In the genomic region with DNA sequence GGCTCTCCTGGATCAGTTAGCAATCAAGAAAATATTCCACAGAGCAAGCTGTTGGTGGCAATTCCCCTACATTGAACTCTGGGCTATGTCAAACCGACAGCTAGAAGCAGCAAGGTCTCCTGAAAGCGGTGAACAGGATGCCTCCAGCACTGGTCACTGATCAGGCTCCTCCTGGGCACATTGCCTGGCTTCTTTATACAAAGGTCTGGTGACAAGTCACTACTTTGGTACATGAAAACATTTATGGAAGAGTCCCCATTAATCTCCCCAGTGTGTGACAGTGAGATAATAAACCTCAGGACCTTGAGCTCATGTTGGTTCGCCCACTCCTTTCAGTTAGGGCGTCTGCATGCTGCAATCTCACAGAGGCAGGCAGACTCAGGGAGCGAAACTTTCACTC, we compare ENCODE assay signal across 13 mouse cellular contexts. TPM values are rescaled to one million over a fixed set of nuclear protein-coding genes. Genes with fewer than 3 reads are reported as not detected.
DNase-seq lines count a peak whose midpoint lies in the region; ATAC-seq and TF ChIP-seq lines count a peak whose summit lies in the region.
"Had no signal": no experiment of that assay in that cellular context is flagged by ENCODE, and none has a peak within 500 bp of the region (broad histone marks: within the 10 kb centered on the region; RNA-seq: fewer than 3 reads in every experiment).

No protein-coding gene starts in this region.

- H3K4me2 ChIP-seq in intestine, embryonic 15.5 days (replicated peaks): no peak overlapping the region
- H3K4me2 ChIP-seq in liver, embryonic 12.5 days: 0 out of 2 replicates have a peak overlapping the region, but pooled peaks have one; percentile 10
- H3K4me2 ChIP-seq: hindbrain, embryonic 12.5 days had no signal

- H3K36me3 ChIP-seq in intestine, embryonic 15.5 days: no peaks in the 10 kb centered on the region
- H3K36me3 ChIP-seq in liver, embryonic 12.5 days: no peaks in the 10 kb centered on the region
- H3K36me3 ChIP-seq: hindbrain, embryonic 12.5 days; midbrain, embryonic 10.5 days had no signal

- 54% methylated on average over 5 of the region's 5 CpGs for WGBS in intestine, embryonic 15.5 days
- WGBS in liver, embryonic 12.5 days (ENCODE audit: insufficient replicate concordance): 39% methylated on average over 5 of the region's 5 CpGs

- no peaks in the 10 kb centered on the region for H3K9me3 ChIP-seq in intestine, embryonic 15.5 days
- no peaks in the 10 kb centered on the region for H3K9me3 ChIP-seq in liver, embryonic 12.5 days (replicated peaks)
- H3K9me3 ChIP-seq: midbrain, embryonic 10.5 days had no signal

- ATAC-seq in intestine, embryonic 15.5 days: peak; percentile 63; the same call in 1 of the 2 replicates
- peak; percentile 78 for ATAC-seq in liver, embryonic 12.5 days
- ATAC-seq in megakaryocyte-erythroid progenitor cell, adult 5-6 weeks (replicated peaks; ENCODE audit: low FRiP score, low TSS enrichment, poor library complexity, severe bottlenecking): peak; percentile 98

- no peak overlapping the region for H3K9ac ChIP-seq in intestine, embryonic 15.5 days
- no peak overlapping the region for H3K9ac ChIP-seq in liver, embryonic 12.5 days
- H3K9ac ChIP-seq: hindbrain, embryonic 12.5 days had no signal

- intact Hi-C loops in left cerebral cortex, adult 2 months (cut with DNase I): no loop called here

- 0 out of 2 replicates have a peak overlapping the region, but pooled peaks have one; percentile 1 for H3K27ac ChIP-seq in intestine, embryonic 15.5 days
- peak overlapping the region; percentile 40; the same call in 1 of the 2 replicates for H3K27ac ChIP-seq in liver, embryonic 12.5 days
- no peak overlapping the region for H3K27ac ChIP-seq in left cerebral cortex, adult 2 months
- H3K27ac ChIP-seq: hindbrain, embryonic 12.5 days; midbrain, embryonic 10.5 days had no signal

- no peaks in the 10 kb centered on the region for H3K27me3 ChIP-seq in intestine, embryonic 15.5 days (replicated peaks)
- no peaks in the 10 kb centered on the region for H3K27me3 ChIP-seq in liver, embryonic 12.5 days (replicated peaks)
- H3K27me3 ChIP-seq: hindbrain, embryonic 12.5 days had no signal

- DNase-seq in kidney, adult 18-20 months: peak; percentile 22
- no peak for DNase-seq in kidney, adult 11 months
- no peak for DNase-seq in left cerebral cortex, adult 2 months (ENCODE audit: extremely low spot score in 1 of 2, low spot score in 2 of 2)
- DNase-seq in frontal cortex, adult 2 months (ENCODE audit: extremely low spot score in 1 of 2, low spot score in 1 of 2): no peak
- DNase-seq: embryo, embryonic 11 days; gastrocnemius, postnatal 25 days; layer of hippocampus, postnatal 36 days had no signal

- H3K4me3 ChIP-seq in intestine, embryonic 15.5 days (replicated peaks): no peak overlapping the region
- H3K4me3 ChIP-seq in liver, embryonic 12.5 days: no peak overlapping the region
- no peak overlapping the region for H3K4me3 ChIP-seq in left cerebral cortex, adult 2 months
- H3K4me3 ChIP-seq: hindbrain, embryonic 12.5 days; midbrain, embryonic 10.5 days had no signal

- no peak for TF ChIP-seq CTCF in left cerebral cortex, adult 2 months (IDR thresholded peaks at IDR 0.05)

- 0 out of 2 replicates have a peak, but pooled peaks cover 9% of the 10 kb centered on the region for H3K4me1 ChIP-seq in intestine, embryonic 15.5 days (replicated peaks)
- H3K4me1 ChIP-seq in liver, embryonic 12.5 days: peaks cover 16% of the 10 kb centered on the region
- H3K4me1 ChIP-seq: hindbrain, embryonic 12.5 days; midbrain, embryonic 10.5 days had no signal

RNA-seq across cellular contexts. Expression of gene Ldhb, which starts 22.6 kb away (rescaled TPM):
- 93.1 and 100 TPM in 2 replicates for polyA plus RNA-seq in intestine, embryonic 15.5 days (2015; fragmentation: Nextera tagmentation; extraction: Ambion mirVana)
- polyA plus RNA-seq in liver, embryonic 12.5 days (2016; fragmentation: Nextera tagmentation; extraction: Ambion mirVana): 61.7 and 63.3 TPM in 2 replicates
- 6.7 and 20.9 TPM in 2 replicates for total RNA-seq in megakaryocyte-erythroid progenitor cell, adult 5-6 weeks (2014; fragmentation: Nextera tagmentation)
- 1.1 and 2.1 TPM in 2 replicates for total RNA-seq in megakaryocyte-erythroid progenitor cell, adult 5-6 weeks (2017)
- 100 to 1,000 TPM; 818 to 835 TPM for total RNA-seq in left cerebral cortex, adult 2 months (2021)
- 1,262 and 1,369 TPM in 2 replicates for polyA plus RNA-seq in frontal cortex, adult 2 months (2012; rRNA removed)

RNA-seq across cellular contexts. Expression of gene Kcnj8, which starts 41.0 kb away (rescaled TPM):
- polyA plus RNA-seq in intestine, embryonic 15.5 days (2015; fragmentation: Nextera tagmentation; extraction: Ambion mirVana): 37.2 and 40.6 TPM in 2 replicates
- polyA plus RNA-seq in liver, embryonic 12.5 days (2016; fragmentation: Nextera tagmentation; extraction: Ambion mirVana): 2.5 and 3.1 TPM in 2 replicates
- total RNA-seq in megakaryocyte-erythroid progenitor cell, adult 5-6 weeks (2014; fragmentation: Nextera tagmentation): not detected in 2 replicates
- total RNA-seq in megakaryocyte-erythroid progenitor cell, adult 5-6 weeks (2017): 1.1 TPM in 1 of 2 replicates, not detected in the other
- total RNA-seq in left cerebral cortex, adult 2 months (2021): 1 to 10 TPM; 1.9 to 2.4 TPM
- 4.1 and 5.3 TPM in 2 replicates for polyA plus RNA-seq in frontal cortex, adult 2 months (2012; rRNA removed)

RNA-seq across cellular contexts. Expression of gene Gys2, which starts 57.5 kb away (rescaled TPM):
- polyA plus RNA-seq in intestine, embryonic 15.5 days (2015; fragmentation: Nextera tagmentation; extraction: Ambion mirVana): 0.97 and 1.4 TPM in 2 replicates
- 34.4 and 36.7 TPM in 2 replicates for polyA plus RNA-seq in liver, embryonic 12.5 days (2016; fragmentation: Nextera tagmentation; extraction: Ambion mirVana)
- not detected in 2 replicates for total RNA-seq in megakaryocyte-erythroid progenitor cell, adult 5-6 weeks (2014; fragmentation: Nextera tagmentation)
- not detected in 2 replicates for total RNA-seq in megakaryocyte-erythroid progenitor cell, adult 5-6 weeks (2017)
- not detected for total RNA-seq in left cerebral cortex, adult 2 months (2021)
- polyA plus RNA-seq in frontal cortex, adult 2 months (2012; rRNA removed): 0.06 and 0.08 TPM in 2 replicates
- total RNA-seq: gastrocnemius, postnatal 25 days had no signal
- polyA plus RNA-seq: hindbrain, embryonic 12.5 days; neural tube, embryonic 11.5 days had no signal

Comparison
In these comparisons a context has a peak if more than half of its experiments do, and no peak if none do; other contexts are left out.
1. RNA of gene Ldhb, which starts 22.6 kb away (polyA plus RNA-seq): 1,262 to 1,369 TPM in frontal cortex, adult 2 months; 93.1 to 100 TPM in intestine, embryonic 15.5 days and 61.7 to 63.3 TPM in liver, embryonic 12.5 days; every median in the first group is over 10 times any median in the second.
2. RNA of gene Gys2, which starts 57.5 kb away (polyA plus RNA-seq): 34.4 to 36.7 TPM in liver, embryonic 12.5 days; 0.97 to 1.4 TPM in intestine, embryonic 15.5 days and 0.06 to 0.08 TPM in frontal cortex, adult 2 months; every median in the first group is over 10 times any median in the second.
3. Peak in every context shown above with its lines, with median percentiles within 50 percentile points of each other: ATAC-seq.